13 mouse cellular contexts compared by ENCODE assay signal in genomic region chr6:113799349-113799748, GRCm38 (mm10). TPM values are rescaled to one million over a fixed set of nuclear protein-coding genes. Genes with fewer than 3 reads are reported as not detected.
DNase-seq lines count a peak whose midpoint lies in the region; ATAC-seq and TF ChIP-seq lines count a peak whose summit lies in the region.
"Had no signal": no experiment of that assay in that cellular context is flagged by ENCODE, and none has a peak within 500 bp of the region (broad histone marks: within the 10 kb centered on the region; RNA-seq: fewer than 3 reads in every experiment).

No protein-coding gene starts in this region.

- no peak overlapping the region for H3K9ac ChIP-seq in limb, embryonic 11.5 days (ENCODE audit: low read length)
- 0 out of 2 replicates have a peak overlapping the region, but pooled peaks have one; percentile 21 for H3K9ac ChIP-seq in forebrain, embryonic 14.5 days (ENCODE audit: low read length)
- H3K9ac ChIP-seq: embryonic facial prominence, embryonic 12.5 days; lung, embryonic 15.5 days had no signal

- H3K9me3 ChIP-seq in limb, embryonic 11.5 days (ENCODE audit: control insufficient read depth, low read length), result no peaks in the 10 kb centered on the region
- H3K9me3 ChIP-seq in limb, embryonic 10.5 days (replicated peaks), result no peaks in the 10 kb centered on the region
- H3K9me3 ChIP-seq in forebrain, embryonic 14.5 days (replicated peaks; ENCODE audit: control insufficient read depth, low read length), result no peaks in the 10 kb centered on the region
- H3K9me3 ChIP-seq: embryonic facial prominence, embryonic 12.5 days; lung, embryonic 15.5 days had no signal

- no peak for TF ChIP-seq CTCF in olfactory bulb, adult 2 months (IDR thresholded peaks at IDR 0.05; ENCODE audit: insufficient read depth, low read depth, low read length)

- no peak for ATAC-seq in limb, embryonic 11.5 days (ENCODE audit: insufficient number of reproducible peaks, low FRiP score, low TSS enrichment, low read depth)
- peak; percentile 73 for ATAC-seq in forebrain, embryonic 14.5 days

- H3K27me3 ChIP-seq in limb, embryonic 11.5 days (ENCODE audit: control insufficient read depth, insufficient read depth, low read length), result no peaks in the 10 kb centered on the region; the same call in 1 of the 2 replicates
- H3K27me3 ChIP-seq in limb, embryonic 10.5 days (ENCODE audit: low read depth, poor library complexity, severe bottlenecking), result peaks cover 56% of the 10 kb centered on the region
- H3K27me3 ChIP-seq in forebrain, embryonic 14.5 days (replicated peaks; ENCODE audit: control insufficient read depth, insufficient read depth, low read length), result no peaks in the 10 kb centered on the region

- H3K4me2 ChIP-seq in limb, embryonic 11.5 days (ENCODE audit: low read depth, severe bottlenecking), result no peak overlapping the region
- H3K4me2 ChIP-seq in forebrain, embryonic 14.5 days (ENCODE audit: low read length), result no peak overlapping the region
- H3K4me2 ChIP-seq: embryonic facial prominence, embryonic 12.5 days; lung, embryonic 15.5 days had no signal

- no peak overlapping the region for H3K27ac ChIP-seq in limb, embryonic 11.5 days (replicated peaks; ENCODE audit: low read depth, low read length)
- H3K27ac ChIP-seq in limb, embryonic 10.5 days, result no peak overlapping the region
- H3K27ac ChIP-seq in forebrain, embryonic 14.5 days (ENCODE audit: low read depth, low read length), result peak overlapping the region; percentile 44; the same call in 1 of the 2 replicates
- H3K27ac ChIP-seq in olfactory bulb, adult 2 months (ENCODE audit: insufficient read depth, low read depth, low read length), result peak overlapping the region; percentile 4; the same call in 1 of the 2 replicates
- H3K27ac ChIP-seq: embryonic facial prominence, embryonic 12.5 days; lung, embryonic 15.5 days had no signal

- no peak overlapping the region for H3K4me3 ChIP-seq in limb, embryonic 11.5 days (ENCODE audit: low read depth, low read length)
- H3K4me3 ChIP-seq in limb, embryonic 10.5 days, result no peak overlapping the region
- no peak overlapping the region for H3K4me3 ChIP-seq in forebrain, embryonic 14.5 days (ENCODE audit: low read depth, low read length)
- H3K4me3 ChIP-seq in olfactory bulb, adult 2 months (ENCODE audit: insufficient read depth, low read depth, low read length), result no peak overlapping the region
- H3K4me3 ChIP-seq: embryonic facial prominence, embryonic 12.5 days; lung, embryonic 15.5 days; megakaryocyte, embryonic 14.5 days had no signal

- peaks cover 16% of the 10 kb centered on the region for H3K4me1 ChIP-seq in limb, embryonic 11.5 days (ENCODE audit: control insufficient read depth, insufficient read depth, low read length)
- H3K4me1 ChIP-seq in limb, embryonic 10.5 days, result peaks cover 38% of the 10 kb centered on the region
- peaks cover 18% of the 10 kb centered on the region for H3K4me1 ChIP-seq in forebrain, embryonic 14.5 days (ENCODE audit: control insufficient read depth, insufficient read depth, low read length)
- H3K4me1 ChIP-seq in olfactory bulb, adult 2 months (ENCODE audit: control insufficient read depth, insufficient read depth, low read length), result peaks cover 71% of the 10 kb centered on the region

- no peaks in the 10 kb centered on the region for H3K36me3 ChIP-seq in limb, embryonic 11.5 days (ENCODE audit: control insufficient read depth, insufficient read depth, low read length)
- H3K36me3 ChIP-seq in limb, embryonic 10.5 days, result no peaks in the 10 kb centered on the region
- H3K36me3 ChIP-seq in forebrain, embryonic 14.5 days (ENCODE audit: control insufficient read depth, insufficient read depth, low read length), result peaks cover 28% of the 10 kb centered on the region
- H3K36me3 ChIP-seq: embryonic facial prominence, embryonic 12.5 days; lung, embryonic 15.5 days had no signal

- peak; percentile 49 for DNase-seq in limb, embryonic 11.5 days (ENCODE audit: low spot score)
- DNase-seq in limb, embryonic 10.5 days (ENCODE audit: low spot score), result no peak
- DNase-seq in forebrain, embryonic 14.5 days (ENCODE audit: low spot score), result peak; percentile 69
- DNase-seq in hindlimb bud, embryonic 11.5 days (ENCODE audit: extremely low spot score, low read depth, low spot score), result peak; percentile 24
- DNase-seq in kidney, postnatal 36 days, result no peak
- DNase-seq in spleen, postnatal 36 days (ENCODE audit: low spot score in 2 of 2), result no peak
- DNase-seq in kidney, adult 18-20 months, result no peak
- DNase-seq: adrenal gland, adult 8-10 months; left cerebral cortex, postnatal 4 days had no signal

- no peak for TF ChIP-seq POLR2A in olfactory bulb, adult 2 months (IDR thresholded peaks at IDR 0.05; ENCODE audit: insufficient read depth, low read depth, low read length)

- 39% methylated on average over 9 of the region's 9 CpGs for WGBS in limb, embryonic 11.5 days
- 58% methylated on average over 9 of the region's 9 CpGs for WGBS in limb, embryonic 10.5 days
- WGBS in forebrain, embryonic 14.5 days, result 22% methylated on average over 9 of the region's 9 CpGs
- 28% methylated on average over 9 of the region's 9 CpGs for WGBS in olfactory bulb, adult 2 months

RNA-seq across cellular contexts. Expression of gene Sec13, which starts 58.8 kb away (rescaled TPM):
- polyA plus RNA-seq in limb, embryonic 11.5 days (2014; fragmentation: Nextera tagmentation; extraction: Ambion mirVana), result 307 and 308 TPM in 2 replicates
- polyA plus RNA-seq in limb, embryonic 10.5 days (2016; fragmentation: Nextera tagmentation; extraction: Ambion mirVana), result 309 and 316 TPM in 2 replicates
- polyA plus RNA-seq in forebrain, embryonic 14.5 days (2014; fragmentation: Nextera tagmentation; extraction: Ambion mirVana), result 288 and 299 TPM in 2 replicates
- polyA plus RNA-seq in olfactory bulb, adult 2 months (2012; ENCODE audit: insufficient read depth, insufficient read length, low replicate concordance, missing spikeins), result not detected in 2 replicates

Comparison
In these comparisons a context has a peak if more than half of its experiments do, and no peak if none do; other contexts are left out.
1. DNase-seq: peak in limb, embryonic 11.5 days (single experiment), forebrain, embryonic 14.5 days (single experiment) and hindlimb bud, embryonic 11.5 days (single experiment); none in limb, embryonic 10.5 days (single experiment), kidney, postnatal 36 days (0 of 2), spleen, postnatal 36 days (0 of 2) and kidney, adult 18-20 months (single experiment).
2. H3K27ac ChIP-seq: peak in forebrain, embryonic 14.5 days (single experiment) and olfactory bulb, adult 2 months (single experiment); none in limb, embryonic 11.5 days (single experiment) and limb, embryonic 10.5 days (single experiment).
3. RNA of gene Sec13, which starts 58.8 kb away (polyA plus RNA-seq): 309 to 316 TPM in limb, embryonic 10.5 days, 307 to 308 TPM in limb, embryonic 11.5 days and 288 to 299 TPM in forebrain, embryonic 14.5 days; not detected in olfactory bulb, adult 2 months; every median in the first group is over 100 times any median in the second.